Mouse (Mus musculus): ENCODE results near the gene Cnnm1.

Cnnm1 gene

DNA sequence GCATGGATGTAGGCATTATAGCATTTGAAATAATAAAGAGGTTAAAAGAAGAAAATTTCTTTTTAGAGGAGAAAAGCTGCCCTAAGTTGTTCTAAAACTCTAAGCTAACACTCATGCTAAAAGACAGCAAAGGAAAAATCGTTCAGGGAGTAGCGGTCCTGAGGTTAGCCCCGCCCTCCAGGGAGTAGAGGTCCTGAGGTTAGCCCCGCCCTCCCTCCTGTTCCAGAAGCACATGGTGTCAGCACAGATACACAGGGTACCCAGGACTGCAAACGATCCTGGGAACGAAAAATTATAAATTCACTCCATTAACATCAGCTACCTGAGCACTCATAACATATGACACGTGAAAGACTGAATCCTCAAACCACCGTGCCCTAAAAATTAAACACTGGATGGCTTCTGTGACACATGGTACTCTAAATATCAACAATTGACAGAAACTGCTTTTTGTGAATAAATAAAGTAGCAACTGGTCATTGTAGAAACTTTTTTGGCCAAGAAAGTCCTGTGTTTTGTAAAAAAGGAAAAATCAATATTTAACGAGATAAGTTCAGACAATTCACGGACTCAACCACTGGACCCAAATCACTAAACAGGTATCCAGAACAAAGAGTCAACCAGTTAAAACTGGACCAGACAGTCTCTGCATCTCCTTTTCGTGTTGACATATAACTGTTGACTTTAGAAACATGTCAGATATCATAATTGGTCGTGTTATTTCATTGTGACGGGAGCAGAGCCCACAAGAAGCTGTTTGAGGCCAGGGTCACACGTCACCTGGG lies 70.4 kb downstream of the Cnnm1 start:
- in situ Hi-C loops (cut with MboI, MseI), result no loop called here

DNA sequence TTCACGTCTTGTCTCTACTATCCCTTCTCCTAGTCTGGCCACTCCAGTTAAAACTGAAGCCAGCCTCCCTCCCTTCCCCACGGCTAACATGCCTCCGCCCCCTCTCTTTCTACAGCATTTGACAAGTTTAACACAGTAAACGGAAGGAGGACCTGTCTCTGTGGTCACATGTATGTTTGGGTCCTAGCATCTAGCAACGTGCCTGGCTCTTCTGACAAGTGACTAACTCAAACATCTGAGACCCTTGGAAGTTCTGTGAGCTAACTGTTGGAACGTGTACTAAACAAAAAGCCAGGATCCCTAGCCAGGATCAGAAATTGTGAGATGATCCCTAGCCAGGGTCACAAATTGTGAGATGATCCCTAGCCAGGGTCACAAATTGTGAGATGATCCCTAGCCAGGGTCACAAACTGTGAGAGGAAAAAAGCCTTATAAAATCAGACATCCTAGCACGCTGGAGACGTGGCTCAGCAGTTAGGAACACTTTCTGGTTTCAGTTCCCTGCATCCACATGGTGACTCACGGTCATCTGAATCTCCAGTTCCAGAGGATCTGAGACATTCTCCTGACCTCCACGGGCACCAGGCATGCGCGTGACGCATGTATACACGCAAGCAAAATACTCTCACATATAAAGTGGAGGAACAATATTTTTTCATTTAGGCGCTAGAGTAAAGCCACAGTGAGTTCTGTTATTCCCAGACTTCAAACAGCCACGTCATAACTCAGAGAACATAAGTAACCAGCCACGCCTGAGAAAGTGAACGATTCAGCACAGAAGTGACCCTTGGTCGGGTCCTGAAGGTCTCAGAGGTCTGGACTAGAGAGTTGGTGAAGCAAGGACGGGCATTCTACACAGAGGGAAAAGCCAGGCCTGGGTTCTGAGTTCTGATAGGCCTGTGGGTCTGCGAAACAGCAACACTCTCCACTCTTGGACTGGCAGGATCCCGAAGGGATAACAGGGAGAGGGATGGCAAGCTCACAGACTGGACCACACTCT lies 71.7 kb downstream of the Cnnm1 start:
- in situ Hi-C loops (cut with MboI, MseI), result no loop called here

DNA sequence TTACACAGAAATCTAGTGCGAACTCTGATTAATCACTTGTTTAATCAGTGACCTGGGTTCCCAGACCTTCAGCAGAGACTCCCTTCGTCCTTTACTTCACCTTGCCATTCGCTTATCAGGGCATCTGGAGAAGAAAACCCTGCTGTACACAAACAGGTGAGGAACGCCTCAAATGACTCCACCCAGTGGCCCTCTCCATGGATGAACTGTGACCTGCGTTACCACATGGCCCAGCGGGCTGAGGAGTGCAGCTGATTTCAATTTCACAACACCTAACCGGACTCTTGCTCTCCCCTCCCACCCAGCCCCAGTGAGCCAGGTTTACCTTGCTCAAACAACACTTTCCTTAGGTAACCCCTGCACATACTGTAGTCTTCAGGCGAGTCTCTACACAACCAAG lies 73.6 kb downstream of the Cnnm1 start:
- in situ Hi-C loops (cut with MboI, MseI), result no loop called here

DNA sequence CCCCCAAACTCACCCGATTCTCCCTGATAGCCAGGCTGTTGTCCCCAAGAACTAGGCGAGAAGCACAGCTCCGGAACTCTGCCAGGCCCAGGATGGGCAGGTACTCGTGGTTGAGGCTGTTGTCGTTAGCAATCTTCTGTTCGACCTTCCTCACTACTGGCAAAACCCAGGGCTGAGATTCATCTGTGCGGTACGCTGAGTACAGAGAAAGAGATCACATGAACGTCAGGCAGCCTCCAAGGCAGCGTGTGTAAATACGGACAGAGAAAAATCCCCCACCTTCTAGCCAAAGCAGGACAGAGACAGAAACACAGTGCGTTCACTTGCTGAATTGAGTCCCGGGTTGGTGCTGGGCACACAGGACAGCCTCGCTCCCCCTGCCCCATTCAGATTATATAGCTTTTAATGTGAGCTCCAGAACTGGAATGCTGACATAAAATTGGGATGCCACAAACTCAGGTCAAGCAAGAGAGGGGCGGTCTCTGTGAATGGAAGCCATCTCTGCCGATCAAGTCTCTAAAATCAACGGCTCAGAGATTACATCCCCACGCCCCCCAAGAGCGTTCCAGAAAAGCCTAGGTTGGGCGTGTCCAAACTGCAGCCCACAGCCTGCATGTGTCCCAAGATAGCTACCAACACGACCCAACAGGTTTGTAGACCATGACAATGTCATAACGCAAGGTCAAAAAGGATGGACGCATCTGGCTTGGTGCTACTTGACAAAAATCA lies 75.6 kb downstream of the Cnnm1 start:
- in situ Hi-C loops (cut with MboI, MseI), result no loop called here

DNA sequence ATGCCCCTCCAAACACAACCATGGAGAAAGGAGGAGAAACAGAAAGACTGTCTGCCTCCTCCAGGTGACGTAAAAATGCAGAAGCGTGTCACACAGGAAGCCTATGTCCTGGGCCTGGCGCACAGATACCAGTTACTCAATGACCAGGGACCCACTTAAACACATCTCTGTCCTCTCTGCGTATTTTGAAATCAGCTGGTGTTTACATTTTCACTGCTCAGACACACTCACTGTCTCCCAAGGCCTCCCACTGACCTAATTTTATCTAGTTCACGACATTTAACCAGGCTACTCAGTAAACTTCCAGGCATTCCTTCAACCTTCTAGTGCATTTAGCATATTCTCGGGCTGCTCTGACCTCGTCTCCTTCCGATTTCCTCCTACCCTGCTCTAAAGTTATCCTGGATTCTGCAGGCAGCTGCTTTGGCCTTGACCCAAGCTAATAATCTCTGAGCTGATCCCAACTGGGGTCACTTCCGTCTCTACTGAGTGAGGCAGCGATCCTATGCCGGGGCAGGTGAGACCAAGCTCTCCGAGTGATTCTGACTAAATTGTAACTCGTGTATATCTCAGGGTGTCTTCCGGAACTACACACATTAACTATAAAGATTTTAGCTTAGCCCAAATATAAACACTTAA lies 76.3 kb downstream of the Cnnm1 start:
- in situ Hi-C loops (cut with MboI, MseI), result no loop called here

DNA sequence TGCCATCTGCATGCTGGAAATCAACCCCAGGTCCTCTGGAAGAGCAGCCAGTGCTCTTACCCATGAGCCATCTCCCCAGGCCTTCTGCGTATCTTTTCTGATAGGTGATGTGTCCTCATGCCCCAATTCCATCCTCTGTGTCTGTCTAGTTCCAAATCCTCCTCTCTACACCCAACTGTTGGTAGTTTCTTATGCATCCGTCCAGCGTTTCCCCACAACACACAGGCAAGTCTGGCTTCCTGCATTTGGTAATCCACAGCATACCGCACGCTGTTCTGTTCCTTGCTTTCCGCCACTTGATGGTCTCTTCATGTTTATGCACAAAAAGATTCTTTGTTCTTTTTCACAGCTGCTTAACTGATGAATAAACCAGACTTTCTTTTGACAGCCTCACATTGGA lies 77.1 kb downstream of the Cnnm1 start:
- in situ Hi-C loops (cut with MboI, MseI), result no loop called here

DNA sequence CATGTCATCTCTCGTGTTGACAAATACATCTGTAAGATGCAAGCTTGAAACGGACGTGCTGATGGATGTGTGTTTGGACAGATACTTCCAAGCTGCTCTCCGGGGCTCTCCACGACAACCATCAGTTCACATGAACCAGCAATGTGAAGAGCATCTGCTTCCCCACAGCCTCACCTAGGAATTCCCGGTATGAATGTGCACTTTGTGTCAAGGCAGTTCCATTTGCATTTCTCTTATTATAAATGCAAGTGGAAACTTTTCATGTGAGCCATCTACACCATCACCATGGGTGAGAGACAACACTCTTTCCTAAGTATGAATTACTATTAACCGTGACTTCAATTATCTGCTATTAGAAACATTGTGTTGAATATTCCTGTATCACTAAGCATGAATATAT lies 77.6 kb downstream of the Cnnm1 start:
- in situ Hi-C loops (cut with MboI, MseI), result no loop called here

DNA sequence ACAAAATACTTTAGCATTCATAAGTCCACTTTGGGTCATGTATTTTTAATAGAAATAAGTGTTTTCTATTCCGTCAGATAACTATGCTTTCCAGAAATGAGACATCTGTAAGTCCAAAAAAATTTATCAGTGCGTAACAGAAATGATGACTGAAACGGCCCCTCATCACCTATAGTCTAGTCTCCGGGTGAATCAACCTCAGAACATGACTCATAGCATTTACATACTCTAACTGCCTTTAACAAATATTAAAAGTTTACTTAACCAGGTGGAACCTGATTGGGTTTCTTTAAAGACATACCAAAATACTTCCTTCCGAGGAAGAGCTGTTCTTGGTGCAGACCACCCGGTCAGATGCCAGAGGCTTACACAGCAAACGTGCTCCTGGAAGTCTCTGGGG lies 78.0 kb downstream of the Cnnm1 start:
- in situ Hi-C loops (cut with MboI, MseI), result no loop called here

DNA sequence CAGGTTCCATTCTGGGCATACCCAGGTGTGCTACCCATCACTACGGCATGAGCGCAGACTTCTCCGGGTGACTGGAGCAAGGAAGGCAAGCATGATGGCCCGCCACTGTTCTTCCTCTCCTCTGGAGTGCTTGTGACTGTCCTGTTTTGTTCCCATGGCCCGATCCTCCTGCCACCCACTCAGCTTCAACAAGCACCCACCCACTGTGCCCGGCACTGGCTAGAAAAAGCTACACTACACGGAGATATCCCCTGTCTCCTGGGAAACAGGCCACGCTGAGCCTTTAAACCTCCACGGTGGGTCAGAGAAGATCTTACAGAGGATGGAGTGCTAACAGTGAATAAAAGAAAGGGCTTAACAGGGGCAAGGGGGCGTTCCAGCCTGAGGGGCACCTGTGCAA lies 79.0 kb downstream of the Cnnm1 start:
- in situ Hi-C loops (cut with MboI, MseI), result no loop called here

DNA sequence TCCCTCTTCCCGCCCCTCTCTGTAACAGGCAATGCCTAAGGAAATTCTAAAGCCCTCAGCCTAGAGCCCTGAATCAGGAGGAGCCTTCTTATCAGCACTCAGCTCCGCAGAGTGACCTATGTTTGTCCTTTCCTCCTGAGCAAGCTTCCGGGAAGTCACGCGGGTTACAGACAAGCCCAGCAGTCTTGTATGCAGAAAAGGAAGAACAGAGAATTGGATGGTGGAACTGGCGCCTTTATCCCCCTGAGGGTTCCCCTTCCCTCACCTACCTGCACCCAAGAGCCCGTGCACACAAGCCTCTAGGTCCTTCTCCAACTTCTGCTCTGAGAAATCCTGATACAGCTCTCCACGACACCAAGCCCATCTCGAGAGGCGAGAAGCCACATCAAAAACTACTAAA lies 80.2 kb downstream of the Cnnm1 start:
- in situ Hi-C loops (cut with MboI, MseI), result loop anchor here (5.0 to 10.0 kb wide), 2 partner anchors 157 to 1676 kb away; partner anchors contain the start of gene Frat2

DNA sequence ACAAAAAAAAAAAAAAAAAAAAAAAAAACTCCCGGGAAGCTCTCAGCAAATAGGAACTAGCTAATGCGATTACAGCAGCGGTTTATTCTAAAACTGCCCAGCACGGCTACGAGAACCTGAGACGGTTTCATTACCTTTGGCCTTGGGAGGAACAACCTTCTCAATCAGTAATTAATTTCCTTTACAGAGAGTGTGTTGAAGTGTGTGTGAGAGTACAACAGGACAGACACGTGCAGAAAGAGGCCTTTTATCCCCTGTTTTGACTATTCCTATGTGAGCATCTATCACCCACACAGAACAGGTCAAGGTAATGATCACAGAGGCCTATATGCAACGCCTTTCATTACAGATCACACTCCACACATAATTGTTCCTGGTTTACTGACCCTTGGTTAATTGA lies 81.1 kb downstream of the Cnnm1 start:
- in situ Hi-C loops (cut with MboI, MseI), result loop anchor here (5.0 to 10.0 kb wide), 2 partner anchors 156 to 1677 kb away; partner anchors contain the start of gene Frat2

DNA sequence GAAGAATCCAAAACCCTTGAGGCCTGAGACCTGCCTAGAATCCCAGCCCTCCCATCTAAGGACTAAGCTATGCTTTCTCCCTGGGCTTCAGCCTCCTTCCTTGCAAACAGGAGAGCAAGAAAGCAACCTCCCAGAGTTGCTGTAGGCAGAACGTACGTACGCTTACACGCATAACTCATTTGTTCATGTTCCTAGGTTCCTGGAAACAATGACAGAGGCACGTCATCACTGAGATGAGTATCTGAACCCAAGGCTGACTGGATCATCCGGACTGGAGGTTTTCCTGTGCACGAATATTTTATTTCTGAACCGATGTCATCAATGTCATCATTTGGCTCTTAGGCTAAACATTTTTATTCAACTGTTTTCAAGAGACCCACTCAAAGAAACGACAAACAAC lies 81.8 kb downstream of the Cnnm1 start:
- in situ Hi-C loops (cut with MboI, MseI), result loop anchor here (5.0 to 10.0 kb wide), 2 partner anchors 155 to 1677 kb away; partner anchors contain the start of gene Frat2

DNA sequence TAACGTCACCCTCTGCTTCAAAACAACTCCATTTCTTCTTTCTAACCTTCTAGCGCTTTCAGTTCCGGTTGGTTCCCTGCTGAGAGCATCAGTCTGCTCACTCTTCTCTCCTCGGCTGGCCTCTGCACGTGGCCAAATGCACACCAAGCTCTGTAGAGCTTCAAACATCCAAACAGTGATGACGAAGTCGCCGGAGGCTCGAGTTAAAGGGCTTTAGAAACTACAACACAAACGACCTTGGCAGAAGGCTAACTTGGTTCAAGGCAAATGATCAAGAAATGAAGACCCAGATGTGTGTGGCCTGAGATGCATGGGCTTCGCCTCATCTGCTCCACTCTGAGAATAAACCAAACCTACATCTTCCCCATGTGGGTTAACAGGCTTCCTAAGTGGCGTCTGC lies 83.3 kb downstream of the Cnnm1 start:
- in situ Hi-C loops (cut with MboI, MseI), result loop anchor here (5.0 to 10.0 kb wide), 2 partner anchors 154 to 1679 kb away; partner anchors contain the start of gene Frat2

DNA sequence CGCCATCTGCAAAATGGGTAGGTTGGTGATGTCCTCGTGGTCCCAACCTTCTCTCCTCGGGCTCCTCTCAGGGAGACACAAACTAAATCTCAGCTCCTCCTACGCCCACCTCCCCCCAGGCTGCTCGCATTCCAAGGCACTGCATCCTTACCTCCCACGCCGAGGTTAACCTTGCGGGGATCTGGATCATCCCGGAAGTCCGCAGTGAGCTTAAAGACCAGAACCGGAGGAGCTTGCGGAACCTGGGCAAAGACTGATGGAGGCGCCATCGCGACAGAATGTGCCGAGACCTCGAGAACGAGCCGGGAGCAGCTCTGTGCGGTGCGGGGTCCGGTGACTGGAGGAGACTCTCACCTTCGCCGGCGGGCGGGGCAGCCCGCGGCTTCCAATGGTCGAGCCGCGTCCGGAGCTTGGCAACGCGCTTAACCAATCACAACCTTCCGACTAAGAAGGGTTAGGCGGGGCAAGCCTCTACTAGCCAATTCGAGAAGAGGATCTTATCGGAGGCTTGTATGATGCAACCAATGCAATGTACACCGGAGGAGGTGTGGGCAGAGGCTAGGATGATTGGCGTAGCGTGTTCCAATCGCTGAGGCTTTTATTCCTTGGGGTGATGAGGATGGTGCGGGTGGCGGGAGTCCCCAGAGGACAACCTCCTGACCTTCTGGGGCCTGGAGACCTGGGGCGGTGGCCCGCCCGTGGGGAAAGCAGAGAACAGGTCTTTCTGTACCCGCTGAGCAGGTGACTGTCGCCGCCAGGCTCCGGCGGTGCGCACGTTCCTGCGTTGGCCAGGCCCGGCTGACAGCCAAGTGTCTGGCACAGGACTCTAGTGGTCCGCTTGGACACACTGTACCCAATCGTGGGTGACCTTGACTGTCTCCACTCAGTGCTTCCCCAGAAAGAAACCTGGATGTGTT lies 84.2 kb downstream of the Cnnm1 start, which contains the start of gene Got1:
Gene Got1, minus strand, starts transcription at position 419 of the 917 bp plus-strand sequence.
- in situ Hi-C loops (cut with MboI, MseI), result loop anchor here (5.0 to 10.0 kb wide), 2 partner anchors 153 to 1680 kb away; partner anchors contain the start of gene Frat2

DNA sequence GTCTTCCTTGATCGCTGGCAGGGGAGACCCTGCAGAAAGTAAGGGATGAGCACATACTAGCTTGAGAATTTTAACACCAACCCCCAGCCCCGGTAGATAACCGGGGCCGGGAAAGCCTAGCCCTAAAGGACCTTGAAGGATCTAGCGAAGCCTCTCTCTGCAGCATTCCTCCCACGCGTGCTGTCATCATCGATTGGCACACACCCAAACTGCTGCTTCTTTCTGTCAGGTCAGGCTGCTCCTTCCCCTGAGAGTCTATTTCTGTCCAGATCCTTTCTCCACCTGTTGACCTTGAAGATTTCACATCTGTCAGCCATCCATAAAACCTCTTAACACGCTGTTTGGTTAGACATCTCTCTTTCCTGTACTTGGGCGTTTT lies 84.9 kb downstream of the Cnnm1 start:
- in situ Hi-C loops (cut with MboI, MseI), result loop anchor here (10.0 kb wide), 1 partner anchor 1680 kb away; the partner anchor contains the start of gene Frat2

DNA sequence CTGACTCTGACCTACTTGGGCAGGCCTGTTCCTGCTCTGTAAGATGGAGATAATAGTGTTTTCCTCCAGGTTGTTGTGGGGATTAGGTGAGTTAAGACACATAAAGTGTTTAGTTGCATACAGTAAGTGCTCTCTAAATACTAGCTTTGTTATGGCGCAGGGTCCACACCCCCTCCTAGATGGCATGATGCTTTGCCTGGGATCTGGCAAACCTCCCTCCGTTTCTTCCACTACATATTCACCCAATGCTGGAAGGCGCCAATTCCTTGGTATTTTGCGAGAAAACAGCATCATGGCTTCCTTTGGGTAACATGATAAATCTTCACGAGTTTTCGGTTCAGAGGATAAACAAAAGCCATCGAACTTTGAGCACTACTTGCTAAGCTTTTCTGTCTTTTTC lies 85.3 kb downstream of the Cnnm1 start:
- in situ Hi-C loops (cut with MboI, MseI), result loop anchor here (10.0 kb wide), 1 partner anchor 1681 kb away; the partner anchor contains the start of gene Frat2

DNA sequence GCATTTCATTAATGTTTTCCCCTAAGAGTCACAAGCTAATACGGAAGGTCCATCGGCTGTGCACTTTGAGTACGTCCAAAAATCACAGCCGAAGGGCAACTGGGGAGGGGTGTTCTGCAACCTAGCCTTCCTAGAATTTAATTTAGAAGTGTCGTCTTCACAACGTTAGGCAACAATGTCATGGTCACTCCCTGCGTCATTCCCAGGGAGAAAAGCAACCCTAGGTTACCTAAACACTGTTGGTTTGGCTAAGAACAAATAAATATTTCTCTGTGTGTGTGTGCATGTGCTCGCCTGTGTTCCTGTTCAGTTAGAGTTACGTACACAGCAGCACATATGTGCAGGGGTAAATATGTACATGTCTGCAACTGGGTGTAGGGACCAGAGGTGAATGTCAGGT lies 85.8 kb downstream of the Cnnm1 start:
- in situ Hi-C loops (cut with MboI, MseI), result loop anchor here (10.0 kb wide), 1 partner anchor 1681 kb away; the partner anchor contains the start of gene Frat2

DNA sequence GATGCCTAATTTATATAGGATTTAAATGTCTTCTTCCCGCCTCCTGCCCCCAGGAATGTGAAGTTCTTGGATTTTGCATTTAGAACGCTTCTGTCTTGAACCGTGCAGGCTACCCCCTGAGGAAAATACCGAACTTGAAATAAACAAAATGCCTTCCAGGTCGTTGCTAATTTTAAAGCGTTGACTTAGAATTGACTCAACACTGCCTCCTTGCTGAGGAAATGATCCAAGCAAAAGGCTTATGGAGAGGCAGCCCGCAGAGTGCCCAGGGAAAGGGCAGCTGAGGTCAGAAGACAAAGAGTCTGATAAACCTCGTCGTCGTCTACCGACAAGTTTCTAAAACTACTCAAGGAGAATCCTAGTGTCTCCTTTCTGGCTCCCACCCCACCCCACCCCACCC lies 86.9 kb downstream of the Cnnm1 start:
- in situ Hi-C loops (cut with MboI, MseI), result loop anchor here (10.0 kb wide), 1 partner anchor 1682 kb away; the partner anchor contains the start of gene Frat2

DNA sequence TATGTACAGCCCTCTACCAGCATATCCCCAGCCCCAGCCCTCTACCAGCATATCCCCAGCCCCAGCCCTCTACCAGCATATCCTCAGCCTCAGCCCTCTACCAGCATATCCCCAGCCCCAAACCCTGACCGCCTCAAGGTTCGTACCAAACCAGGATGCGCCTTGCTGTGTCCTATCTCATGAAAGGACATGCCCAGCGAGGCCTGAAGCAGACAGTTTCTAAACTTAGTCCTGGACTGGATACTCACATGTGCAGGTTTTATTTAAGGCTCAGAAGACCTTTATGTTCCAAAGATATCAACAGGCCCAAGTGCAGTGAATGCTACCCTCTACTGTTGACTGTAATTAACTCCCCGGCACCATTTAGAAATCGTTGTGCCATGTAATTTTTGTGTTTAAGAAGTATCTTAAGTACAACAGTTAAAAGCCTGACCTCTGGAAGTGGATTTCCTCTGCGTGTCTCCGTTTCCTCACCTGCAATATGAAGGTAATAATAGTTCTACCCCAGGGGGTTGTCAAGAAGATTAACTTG lies 87.9 kb downstream of the Cnnm1 start:
- in situ Hi-C loops (cut with MboI, MseI), result loop anchor here (10.0 kb wide), 1 partner anchor 1683 kb away; the partner anchor contains the start of gene Frat2
